Mouse (Mus musculus): Measurements from ENCODE around the gene Zfp459.
"Not testable (repeated sequence)": the region's sequence is repeated elsewhere in the genome, so short reads cannot be mapped to it uniquely, and the experiment has no call there.

The Zfp459 gene

DNA sequence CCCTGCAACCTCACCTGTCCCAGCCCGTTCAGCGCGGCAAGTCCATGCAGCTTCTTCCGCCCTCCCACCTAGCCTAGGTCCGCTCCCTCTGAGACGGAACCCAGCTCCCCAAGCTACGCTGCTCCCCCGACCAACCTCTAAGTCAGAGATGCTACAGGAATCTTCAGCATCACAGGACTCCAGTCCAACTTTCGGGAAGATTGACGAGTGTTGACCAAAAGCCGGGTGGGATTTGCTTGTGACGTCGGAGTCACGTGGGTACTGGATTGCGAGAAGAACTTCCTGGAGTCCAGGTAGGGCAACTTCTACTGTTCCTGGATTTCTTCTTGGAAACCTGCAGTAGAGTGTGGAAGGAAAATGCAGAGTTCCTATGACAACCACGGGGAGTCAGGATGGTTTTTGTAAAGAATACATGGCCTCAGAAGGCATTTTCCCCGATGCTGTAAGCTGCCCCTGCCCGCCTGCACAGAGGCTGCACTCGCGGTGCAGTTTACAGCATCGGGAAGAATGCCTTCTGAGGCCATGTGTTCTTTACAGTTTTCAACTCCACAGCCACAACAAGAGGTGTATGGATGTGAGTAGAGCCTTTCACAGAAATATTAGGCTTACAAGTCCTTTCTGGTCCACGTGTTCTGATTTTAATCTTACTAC is at the start of gene Zfp459:
Zfp459 (minus strand) TSS at position 212 of the 651 bp plus-strand sequence.
- no peak for DNase-seq (ENCODE audit: low spot score)

DNA sequence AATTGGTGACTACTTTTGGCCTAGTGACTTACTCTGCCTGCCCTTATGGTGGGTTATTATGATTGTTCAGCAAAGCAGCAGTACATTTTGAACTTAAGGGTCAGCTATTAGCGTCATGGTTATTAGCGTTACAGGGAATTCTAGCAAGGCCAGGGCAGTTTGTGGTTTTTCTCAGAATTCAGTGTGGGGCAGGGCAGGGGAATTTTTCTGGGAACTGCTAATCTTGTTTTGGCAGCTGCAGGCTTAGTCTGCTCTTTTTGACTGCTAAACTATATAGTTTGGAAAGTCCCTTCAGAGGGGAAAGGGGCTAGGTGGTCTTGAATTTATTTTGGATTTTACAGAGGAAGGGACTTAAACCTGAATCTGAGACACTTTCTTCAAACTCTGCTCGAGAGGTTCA is 48.1 kb upstream of the Zfp459 start:
- DNase-seq (ENCODE audit: low spot score) = no peak

DNA sequence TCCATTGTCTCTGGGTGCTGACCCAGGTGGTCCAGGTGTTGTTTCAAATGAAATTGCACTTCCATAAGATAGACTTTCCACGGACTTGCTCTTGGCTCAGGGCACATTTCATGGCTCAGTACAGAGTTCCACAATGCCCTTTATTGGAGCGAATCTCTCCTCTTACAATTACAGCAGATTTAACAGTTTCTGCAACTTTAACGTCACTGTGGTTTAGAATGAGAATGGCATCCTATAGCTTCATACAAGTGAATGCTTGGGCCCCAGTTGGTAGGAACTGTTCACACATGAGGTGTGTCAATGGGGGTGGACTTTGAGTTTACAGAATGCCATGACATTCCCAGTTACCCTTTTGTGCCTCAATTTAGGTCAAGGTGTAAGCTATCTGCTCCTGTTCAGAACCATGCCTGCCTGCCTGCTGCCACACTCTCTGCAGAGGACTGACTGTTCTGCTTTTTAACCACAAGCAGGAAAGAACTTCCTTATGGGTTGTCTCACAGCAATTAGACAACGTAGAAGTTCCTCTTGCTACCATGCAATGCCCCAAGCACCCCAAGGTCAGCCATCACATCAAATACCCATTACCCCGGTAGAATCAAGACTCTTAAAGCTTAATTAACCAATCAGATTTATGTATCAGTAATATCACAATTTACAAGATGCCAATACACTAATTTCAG is 42.4 kb upstream of the Zfp459 start:
- DNase-seq (ENCODE audit: low spot score) = not testable (repeated sequence)

DNA sequence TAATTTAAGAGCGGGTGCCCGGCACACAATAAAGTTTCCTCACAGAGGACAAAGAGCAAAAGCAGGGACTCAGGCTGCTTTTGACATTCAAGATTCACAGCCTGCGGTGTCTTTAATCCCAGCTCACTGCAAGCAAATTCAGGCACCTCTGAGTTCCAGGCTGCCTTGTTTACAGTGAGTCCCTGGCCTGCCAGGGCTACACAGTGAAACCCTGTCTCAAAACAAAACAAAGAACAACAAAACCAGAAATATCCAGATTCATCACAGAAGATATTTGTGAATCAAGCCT is 30.7 kb upstream of the Zfp459 start:
- no peak for DNase-seq (ENCODE audit: low spot score)

DNA sequence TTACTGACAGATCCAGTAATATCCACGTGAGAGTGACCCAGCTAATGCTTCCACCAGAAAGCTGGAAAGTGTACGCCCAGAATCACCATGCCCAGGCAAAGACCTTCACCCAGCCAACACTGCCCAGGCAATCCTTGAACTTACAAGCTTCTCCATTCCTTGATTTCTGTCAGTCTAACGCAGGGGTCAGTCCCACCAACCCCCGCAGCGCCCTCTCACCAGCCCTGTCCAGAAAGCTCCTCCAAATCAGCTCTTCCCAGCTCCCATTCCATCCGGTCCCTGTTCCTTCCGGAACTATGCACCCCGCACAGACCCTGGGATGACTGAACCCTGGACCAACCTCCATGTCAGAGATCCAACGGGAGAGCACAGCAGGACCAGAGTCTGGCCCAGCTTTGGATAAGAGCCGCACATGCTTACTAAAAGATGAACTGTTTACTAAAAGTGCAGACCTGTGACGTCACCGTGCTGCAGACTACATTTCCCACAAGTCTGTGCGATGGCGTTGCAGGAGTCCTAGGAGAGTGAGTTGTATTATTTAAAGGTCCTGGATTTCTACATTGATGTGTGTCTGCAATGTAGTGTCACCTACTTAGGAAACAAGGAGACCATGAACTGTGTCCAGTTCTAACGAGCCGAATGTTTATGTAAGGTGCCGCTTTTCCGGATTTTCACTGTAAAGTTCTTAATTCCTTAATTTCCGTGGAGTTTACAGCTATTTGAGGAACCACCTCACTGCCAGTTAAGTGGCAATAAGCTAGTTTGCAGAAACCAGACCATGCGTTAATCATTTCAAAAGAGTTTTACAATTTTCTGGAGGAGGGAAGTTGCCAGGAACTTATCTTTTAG is 30.2 kb upstream of the Zfp459 start, which contains the start of gene Zfp874a:
Zfp874a (minus strand) TSS at position 453 of the 849 bp plus-strand sequence.
- peak; percentile 22 for DNase-seq (ENCODE audit: low spot score)

DNA sequence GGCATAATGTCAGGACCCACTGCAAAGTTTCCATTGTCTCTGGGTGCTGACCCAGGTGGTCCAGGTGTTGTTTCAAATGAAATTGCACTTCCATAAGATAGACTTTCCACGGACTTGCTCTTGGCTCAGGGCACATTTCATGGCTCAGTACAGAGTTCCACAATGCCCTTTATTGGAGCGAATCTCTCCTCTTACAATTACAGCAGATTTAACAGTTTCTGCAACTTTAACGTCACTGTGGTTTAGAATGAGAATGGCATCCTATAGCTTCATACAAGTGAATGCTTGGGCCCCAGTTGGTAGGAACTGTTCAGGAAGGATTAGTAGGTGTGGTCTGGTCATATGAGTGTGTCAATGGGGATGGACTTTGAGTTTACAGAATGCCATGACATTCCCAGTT is 15.9 kb upstream of the Zfp459 start:
- DNase-seq (ENCODE audit: low spot score) = not testable (repeated sequence)

DNA sequence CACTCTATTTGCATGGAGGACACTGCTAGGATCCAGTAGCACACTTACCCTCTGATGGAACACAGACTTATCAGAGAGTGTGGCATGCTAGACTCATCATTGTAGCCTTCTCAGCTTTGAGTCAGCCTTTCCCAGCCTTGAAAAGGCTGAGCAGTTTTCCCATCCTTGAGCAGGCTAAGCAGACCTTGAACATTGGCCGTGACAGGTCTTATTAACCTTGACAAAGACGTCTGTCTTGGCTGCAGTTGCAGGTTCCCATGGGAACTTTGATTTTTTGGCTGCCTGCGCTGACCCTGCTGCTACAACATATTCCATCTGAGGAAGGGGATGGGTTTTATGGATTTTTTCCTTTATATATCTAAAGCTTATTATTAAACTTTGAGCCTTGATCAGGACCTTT is 6.9 kb upstream of the Zfp459 start:
- DNase-seq (ENCODE audit: low spot score) = no peak

DNA sequence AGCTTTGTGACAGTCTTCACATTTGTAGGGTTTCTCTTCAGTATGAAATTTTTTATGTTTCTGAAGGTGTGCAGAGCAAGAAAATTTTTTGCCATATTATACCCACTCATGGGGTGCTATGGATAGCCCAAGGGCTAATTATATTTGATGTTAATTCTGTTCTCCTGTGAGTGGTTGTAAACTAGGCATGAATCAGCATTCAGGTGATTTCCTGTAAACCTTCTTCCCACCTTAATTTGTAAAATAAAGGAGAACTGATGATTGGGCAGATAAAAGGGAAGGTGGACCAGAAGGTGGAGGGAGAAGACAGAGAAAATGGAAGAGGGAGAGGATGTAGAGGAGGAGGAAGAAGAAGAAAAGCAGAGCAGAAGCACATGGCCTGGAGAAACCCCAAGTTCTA is 4.5 kb upstream of the Zfp459 start:
- DNase-seq (ENCODE audit: low spot score) = not testable (repeated sequence)

DNA sequence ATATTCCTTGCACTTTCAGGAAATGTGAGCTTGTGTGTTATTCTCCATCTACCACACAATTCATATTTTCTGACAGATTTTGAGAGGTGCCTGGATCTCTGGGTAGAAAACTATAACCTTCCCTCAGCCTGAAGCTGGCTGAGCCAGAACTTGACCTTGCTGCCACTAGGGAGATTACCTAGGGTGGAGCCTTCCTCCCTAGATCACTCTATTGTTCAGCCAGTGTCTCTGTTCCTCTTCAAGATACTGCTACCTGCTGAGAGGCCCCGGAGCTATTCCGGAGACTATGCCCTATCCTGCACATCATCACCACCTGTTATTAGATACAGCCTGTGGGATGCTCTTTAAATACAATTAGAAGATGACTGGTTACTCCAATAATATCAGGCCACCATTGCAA is 1.3 kb upstream of the Zfp459 start:
- not testable (repeated sequence) for DNase-seq (ENCODE audit: low spot score)

DNA sequence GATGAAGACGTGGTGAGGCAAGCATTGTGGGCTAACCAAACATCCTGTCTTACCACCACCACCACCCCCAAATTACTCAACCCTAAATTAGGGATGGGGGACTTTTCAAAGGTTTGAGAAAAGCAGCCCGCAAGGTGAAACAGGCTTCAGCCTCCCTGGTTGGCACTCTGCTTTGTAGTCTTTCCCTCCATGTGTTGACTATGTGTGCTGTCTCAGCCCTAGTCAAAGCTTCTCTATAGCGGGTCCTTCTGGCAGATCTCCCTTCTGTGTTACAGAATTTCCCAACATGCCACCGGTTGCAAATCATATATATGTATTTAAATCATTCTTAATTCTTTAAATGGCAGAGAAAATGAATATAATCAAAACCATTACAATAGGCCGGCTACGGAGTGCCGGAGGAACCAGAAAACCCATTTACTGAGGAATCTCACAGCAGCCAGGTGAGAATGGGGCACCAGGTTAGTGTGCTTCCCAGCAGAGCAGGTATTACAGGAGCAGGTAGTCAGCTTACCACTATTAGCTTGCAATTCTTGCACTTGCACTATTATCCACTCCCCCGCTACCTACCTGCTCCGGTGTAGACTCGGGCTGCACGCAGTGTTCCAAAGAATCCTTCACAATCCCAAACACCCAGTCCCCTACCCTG is 536 bp downstream of the Zfp459 start:
- no peak for DNase-seq (ENCODE audit: low spot score)

DNA sequence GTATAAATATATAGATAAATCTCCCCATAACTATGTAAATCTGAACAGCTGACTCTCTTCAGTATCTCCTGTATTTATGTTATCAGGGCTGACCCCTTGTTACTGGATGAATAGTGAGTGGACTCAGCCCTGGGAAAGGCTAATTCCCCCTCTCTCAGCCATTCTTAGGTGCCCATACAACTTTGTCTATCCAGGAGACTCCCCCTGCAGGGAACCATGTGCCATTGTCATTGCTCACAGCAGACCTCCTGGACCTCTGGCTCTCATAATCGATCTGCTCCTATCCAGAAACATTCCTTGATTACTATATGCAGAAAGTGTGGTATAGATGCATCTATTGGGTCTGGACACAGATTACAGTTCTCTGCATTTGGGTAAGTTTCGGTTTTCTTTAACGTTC is 4.4 kb downstream of the Zfp459 start:
- DNase-seq (ENCODE audit: low spot score) = no peak

DNA sequence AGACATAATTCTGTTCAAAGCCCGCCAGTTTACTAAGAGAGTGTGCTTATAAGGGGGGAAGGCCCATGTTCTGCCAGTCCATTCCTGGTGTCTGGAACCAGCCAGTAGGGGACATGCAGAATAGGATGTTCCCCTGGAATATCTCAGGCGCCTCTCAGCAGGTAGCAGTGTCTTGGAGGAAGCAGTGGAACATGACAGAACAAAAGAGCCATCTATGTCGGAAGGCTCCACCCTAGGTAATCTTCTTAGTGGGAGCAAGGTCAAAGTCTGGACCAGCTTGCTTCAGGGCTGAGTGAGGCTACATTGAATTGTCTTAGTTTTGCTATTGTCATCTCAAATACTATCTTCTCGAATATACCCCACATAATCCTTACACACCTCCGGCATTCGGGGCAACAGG is 5.5 kb downstream of the Zfp459 start:
- no peak for DNase-seq (ENCODE audit: low spot score)

DNA sequence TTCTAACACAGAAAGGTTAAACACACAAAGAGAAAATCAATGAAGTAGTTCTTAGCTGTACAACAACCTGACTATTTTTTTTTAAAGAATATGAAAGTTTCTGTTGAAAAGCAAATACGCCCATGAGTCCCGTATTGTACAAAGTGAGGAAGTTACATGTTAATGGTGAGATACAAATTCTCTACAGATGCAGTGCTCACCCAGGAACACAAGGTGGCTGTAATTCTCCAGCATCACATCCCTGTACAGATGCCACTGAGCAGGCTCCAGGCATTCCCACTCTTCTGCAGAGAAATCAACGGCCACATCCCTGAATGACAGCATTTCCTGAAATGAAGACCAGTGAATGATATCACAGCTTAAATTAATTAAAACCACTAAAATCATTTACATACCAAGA is 7.6 kb downstream of the Zfp459 start:
- not testable (repeated sequence) for DNase-seq (ENCODE audit: low spot score)

DNA sequence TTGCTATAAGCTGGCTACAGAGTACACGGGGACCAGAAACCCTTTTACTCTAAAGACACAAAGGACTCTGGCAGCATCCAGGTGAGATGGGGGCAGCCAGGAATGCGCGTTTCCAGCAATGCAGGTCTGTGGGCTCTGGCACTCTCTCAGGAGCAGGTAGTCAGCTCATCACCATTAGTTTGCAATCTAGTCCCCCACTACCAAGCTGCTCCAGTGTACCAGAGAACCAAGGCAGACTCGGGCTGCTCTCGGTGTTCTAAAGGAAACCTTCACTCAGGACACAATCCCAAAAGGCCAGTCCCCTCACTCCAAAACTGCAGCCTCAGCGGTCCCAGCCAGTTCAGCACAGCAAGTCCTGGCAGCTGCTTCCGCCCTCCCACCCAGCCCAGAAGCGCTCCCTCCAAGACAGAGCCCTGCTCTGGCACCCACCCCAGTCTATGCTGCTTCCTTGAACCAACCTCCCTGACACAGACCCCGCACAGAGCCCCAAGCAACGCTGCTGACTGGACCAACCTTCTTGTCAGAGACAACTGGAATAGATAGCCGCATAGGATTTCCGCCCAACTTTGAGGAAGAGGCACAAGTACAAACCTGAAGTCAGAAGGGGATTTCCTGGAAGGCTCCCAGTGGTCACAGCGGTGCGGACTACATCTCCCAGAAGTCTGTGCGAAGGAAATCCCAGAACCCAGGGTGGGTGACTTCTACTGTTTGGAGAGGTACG is 21.9 kb downstream of the Zfp459 start, which contains the start of gene Zfp429:
Zfp429 (minus strand) TSS at position 637 of the 721 bp plus-strand sequence.
- not testable (repeated sequence) for DNase-seq (ENCODE audit: low spot score)

DNA sequence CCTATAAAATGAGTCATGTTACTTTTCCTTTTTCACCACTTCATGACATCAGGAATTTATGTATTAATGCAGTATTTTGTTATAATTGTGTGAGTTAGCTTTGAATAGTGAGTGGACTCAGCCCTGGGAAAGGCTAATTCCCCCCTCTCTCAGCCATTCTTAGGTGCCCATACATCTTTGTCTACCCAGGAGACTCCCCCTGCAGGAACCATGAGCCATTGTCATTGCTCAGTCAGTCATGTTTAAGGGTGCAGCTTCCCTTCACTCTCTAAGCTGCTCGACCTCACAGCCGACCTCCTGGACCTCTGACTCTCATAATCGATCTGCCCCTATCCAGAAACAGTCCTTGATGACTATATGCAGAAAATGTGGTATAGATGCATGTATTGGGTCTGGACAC is 45.0 kb downstream of the Zfp459 start:
- DNase-seq (ENCODE audit: low spot score) = not testable (repeated sequence)

DNA sequence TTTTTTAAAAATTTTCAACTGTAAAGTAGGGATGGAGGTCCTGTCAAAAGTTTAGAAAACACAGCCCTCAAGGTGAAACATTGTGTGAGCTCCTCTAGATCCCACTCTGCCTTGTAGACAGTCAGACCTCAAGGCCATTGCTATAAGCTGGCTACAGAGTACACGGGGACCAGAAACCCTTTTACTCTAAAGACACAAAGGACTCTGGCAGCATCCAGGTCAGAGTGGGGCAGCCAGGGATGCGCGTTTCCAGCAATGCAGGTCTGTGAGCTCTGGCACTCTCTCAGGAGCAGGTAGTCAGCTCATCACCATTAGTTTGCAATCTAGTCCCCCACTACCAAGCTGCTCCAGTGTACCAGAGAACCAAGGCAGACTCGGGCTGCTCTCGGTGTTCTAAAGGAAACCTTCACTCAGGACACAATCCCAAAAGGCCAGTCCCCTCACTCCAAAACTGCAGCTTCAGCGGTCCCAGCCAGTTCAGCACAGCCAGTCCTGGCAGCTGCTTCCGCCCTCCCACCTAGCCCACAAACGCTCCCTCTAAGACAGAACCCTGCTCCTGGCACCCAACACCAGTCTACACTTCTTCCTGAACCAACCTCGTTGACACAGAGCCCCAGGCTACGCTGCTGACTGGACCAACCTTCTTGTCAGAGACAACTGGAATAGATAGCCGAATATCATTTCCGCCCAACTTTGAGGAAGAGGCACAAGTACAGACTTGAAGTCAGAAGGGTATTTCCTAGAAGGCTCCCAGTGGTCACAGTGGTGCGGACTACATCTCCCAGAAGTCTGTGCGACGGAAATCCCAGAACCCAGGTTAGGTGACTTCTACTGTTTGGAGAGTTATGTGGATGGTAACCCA is 45.9 kb downstream of the Zfp459 start, which contains the start of the genes Gm28041 and Zfp456:
Gm28041 (minus strand) TSS at position 684 of the 862 bp plus-strand sequence.
Zfp456 (minus strand) TSS at position 761 of the 862 bp plus-strand sequence.
- not testable (repeated sequence) for DNase-seq (ENCODE audit: low spot score)

DNA sequence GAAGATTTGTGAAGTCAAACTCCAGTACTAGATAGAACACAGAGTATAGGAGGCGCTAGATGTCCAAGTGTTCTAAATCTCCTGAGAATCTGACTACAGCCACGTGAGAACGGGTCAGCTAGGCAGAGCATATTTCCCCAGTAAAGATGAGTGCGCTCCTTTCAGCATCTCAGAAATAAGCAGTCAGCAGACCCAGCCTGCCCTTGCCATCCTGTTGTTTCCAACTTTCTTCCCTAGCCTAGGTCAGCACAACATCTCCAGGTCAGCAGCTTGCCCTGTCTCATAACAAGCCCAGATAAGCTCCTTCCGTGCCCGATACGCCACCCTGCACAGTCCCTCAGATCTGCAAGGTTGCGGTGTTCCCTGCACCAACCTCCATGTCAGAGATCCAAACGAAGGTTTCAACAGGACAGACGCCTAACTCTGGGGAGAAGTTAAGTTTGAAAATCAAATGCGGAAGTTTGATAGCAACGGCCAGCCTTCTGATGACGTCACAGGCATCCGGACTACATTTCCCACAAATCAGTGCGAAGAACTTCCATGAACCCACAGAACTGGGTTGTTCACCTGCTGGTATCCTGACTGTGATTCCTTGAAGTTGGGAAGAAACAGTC is 61.0 kb downstream of the Zfp459 start, which contains the start of the genes Gm28044 and Zfp953:
Gm28044 (minus strand) TSS at position 406 of the 614 bp plus-strand sequence.
Zfp953 (minus strand) TSS at position 475 of the 614 bp plus-strand sequence.
- peak; percentile 60 for DNase-seq (ENCODE audit: low spot score)

Measured in urinary bladder, postnatal 10 days (tissue).